Mouse (Mus musculus): Measurements from ENCODE around the gene Dck. TPM values are rescaled to one million over a fixed set of nuclear protein-coding genes. Genes with fewer than 3 reads are reported as not detected.

Dck gene
- polyA plus RNA-seq, 1 experiment, result 4.2 TPM

- Histone ChIP-seq H3K27me3 (ENCODE audit: control insufficient read depth, insufficient read depth, insufficient read length) (peaks cover 18% of the 10 kb centered on the region), H3K4me3 (no peak overlapping the region), H3K79me2 (ENCODE audit: control insufficient read depth, insufficient read depth) (no peaks in the 10 kb centered on the region), H3K36me3 (ENCODE audit: control insufficient read depth, insufficient read depth) (no peaks in the 10 kb centered on the region), H3ac (ENCODE audit: control insufficient read depth, insufficient read length) (no peak overlapping the region), H3K4me2 (ENCODE audit: low read depth) (no peak overlapping the region)
- TF ChIP-seq TCF3 (IDR thresholded peaks at IDR 0.05; ENCODE audit: insufficient read length, low read depth) (no peak), MYOG (IDR thresholded peaks at IDR 0.05; ENCODE audit: control insufficient read depth in 1 of 3, insufficient read depth in 1 of 3, insufficient read length in 2 of 3, low read depth in 2 of 3) (no peak), CEBPB (IDR thresholded peaks at IDR 0.05; ENCODE audit: insufficient read depth, poor library complexity, severe bottlenecking) (no peak), USF1 (IDR thresholded peaks at IDR 0.05; ENCODE audit: low read depth) (no peak), REST (IDR thresholded peaks at IDR 0.05; ENCODE audit: insufficient read depth, insufficient read length) (no peak), E2F4 (IDR thresholded peaks at IDR 0.05; ENCODE audit: insufficient read depth) (no peak)
Measured at GRCm38 (mm10) chr5:88806278-88806677, 41.5 kb downstream of the Dck start.

- no peak overlapping the region for H3K4me3 ChIP-seq
- H3K27me3 ChIP-seq (ENCODE audit: control insufficient read depth, insufficient read depth, insufficient read length), result peaks cover 18% of the 10 kb centered on the region
- peak in 2 of 3 experiments; percentile 18 to 37 for TF ChIP-seq MYOG (IDR thresholded peaks at IDR 0.05; ENCODE audit: control insufficient read depth in 1 of 3, insufficient read depth in 1 of 3, insufficient read length in 2 of 3, low read depth in 2 of 3)
- TF ChIP-seq TCF3 (IDR thresholded peaks at IDR 0.05; ENCODE audit: insufficient read length, low read depth), result no peak
- TF ChIP-seq MYOD1 (IDR thresholded peaks at IDR 0.05; ENCODE audit: control insufficient read depth in 1 of 3, insufficient read length in 2 of 3, low read depth in 2 of 3), result peak in 2 of 3 experiments; percentile 25 to 27
- no peaks in the 10 kb centered on the region for H3K79me2 ChIP-seq (ENCODE audit: control insufficient read depth, insufficient read depth)
- no peak overlapping the region for H3K4me2 ChIP-seq (ENCODE audit: low read depth)
- no peak overlapping the region for H3ac ChIP-seq (ENCODE audit: control insufficient read depth, insufficient read length)
- no peaks in the 10 kb centered on the region for H3K36me3 ChIP-seq (ENCODE audit: control insufficient read depth, insufficient read depth)
Measured at GRCm38 (mm10) chr5:88807342-88807741, 42.5 kb downstream of the Dck start.

GRCm38 (mm10) chr5:88813188-88813587 is 48.4 kb downstream of the Dck start:
- TF ChIP-seq SRF (IDR thresholded peaks at IDR 0.05; ENCODE audit: control insufficient read depth, insufficient read length, low read depth) (no peak), POLR2AphosphoS2 (IDR thresholded peaks at IDR 0.05; ENCODE audit: insufficient read length, low read depth) (no peak), TCF12 (IDR thresholded peaks at IDR 0.05; ENCODE audit: insufficient read depth, poor library complexity, severe bottlenecking) (no peak), MAX (IDR thresholded peaks at IDR 0.05; ENCODE audit: low read depth) (no peak), POLR2A (IDR thresholded peaks at IDR 0.05; ENCODE audit: insufficient read length, low read depth) (no peak)
- Histone ChIP-seq H3K4me2 (ENCODE audit: low read depth) (no peak overlapping the region), H3K36me3 (ENCODE audit: control insufficient read depth, insufficient read depth) (no peaks in the 10 kb centered on the region), H3ac (ENCODE audit: control insufficient read depth, insufficient read length) (no peak overlapping the region), H3K4me3 (no peak overlapping the region), H3K27me3 (ENCODE audit: control insufficient read depth, insufficient read depth, insufficient read length) (no peaks in the 10 kb centered on the region), H3K79me2 (ENCODE audit: control insufficient read depth, insufficient read depth) (no peaks in the 10 kb centered on the region)

- no peak for TF ChIP-seq POLR2AphosphoS2 (IDR thresholded peaks at IDR 0.05; ENCODE audit: insufficient read length, low read depth)
- no peak for TF ChIP-seq E2F4 (IDR thresholded peaks at IDR 0.05; ENCODE audit: insufficient read depth)
- no peak for TF ChIP-seq TCF3 (IDR thresholded peaks at IDR 0.05; ENCODE audit: insufficient read length, low read depth)
- TF ChIP-seq MYOD1 (IDR thresholded peaks at IDR 0.05; ENCODE audit: control insufficient read depth in 1 of 3, insufficient read length in 2 of 3, low read depth in 2 of 3), result no peak
- no peak for TF ChIP-seq TCF12 (IDR thresholded peaks at IDR 0.05; ENCODE audit: insufficient read depth, poor library complexity, severe bottlenecking)
- no peak for TF ChIP-seq MAX (IDR thresholded peaks at IDR 0.05; ENCODE audit: low read depth)
- no peak for TF ChIP-seq REST (IDR thresholded peaks at IDR 0.05; ENCODE audit: insufficient read depth, insufficient read length)
- Histone ChIP-seq H3K79me2 (ENCODE audit: control insufficient read depth, insufficient read depth) (no peaks in the 10 kb centered on the region), H3K36me3 (ENCODE audit: control insufficient read depth, insufficient read depth) (no peaks in the 10 kb centered on the region), H3ac (ENCODE audit: control insufficient read depth, insufficient read length) (no peak overlapping the region), H3K4me3 (no peak overlapping the region), H3K4me2 (ENCODE audit: low read depth) (no peak overlapping the region), H3K27me3 (ENCODE audit: control insufficient read depth, insufficient read depth, insufficient read length) (no peaks in the 10 kb centered on the region)
Measured at GRCm38 (mm10) chr5:88814552-88814951, 49.8 kb downstream of the Dck start.

GRCm38 (mm10) chr5:88821542-88821941 is 56.7 kb downstream of the Dck start:
- Histone ChIP-seq H3K79me2 (ENCODE audit: control insufficient read depth, insufficient read depth) (no peaks in the 10 kb centered on the region), H3K4me2 (ENCODE audit: low read depth) (no peak overlapping the region), H3ac (ENCODE audit: control insufficient read depth, insufficient read length) (no peak overlapping the region), H3K4me3 (no peak overlapping the region), H3K27me3 (ENCODE audit: control insufficient read depth, insufficient read depth, insufficient read length) (no peaks in the 10 kb centered on the region), H3K36me3 (ENCODE audit: control insufficient read depth, insufficient read depth) (no peaks in the 10 kb centered on the region)
- TF ChIP-seq TCF3 (IDR thresholded peaks at IDR 0.05; ENCODE audit: insufficient read length, low read depth) (no peak), POLR2A (IDR thresholded peaks at IDR 0.05; ENCODE audit: insufficient read length, low read depth) (no peak), USF1 (IDR thresholded peaks at IDR 0.05; ENCODE audit: low read depth) (no peak), MYOD1 (IDR thresholded peaks at IDR 0.05; ENCODE audit: control insufficient read depth in 1 of 3, insufficient read length in 2 of 3, low read depth in 2 of 3) (no peak), CEBPB (IDR thresholded peaks at IDR 0.05; ENCODE audit: insufficient read depth, poor library complexity, severe bottlenecking) (no peak), MYOG (IDR thresholded peaks at IDR 0.05; ENCODE audit: control insufficient read depth in 1 of 3, insufficient read depth in 1 of 3, insufficient read length in 2 of 3, low read depth in 2 of 3) (no peak), TCF12 (IDR thresholded peaks at IDR 0.05; ENCODE audit: insufficient read depth, poor library complexity, severe bottlenecking) (no peak), SRF (IDR thresholded peaks at IDR 0.05; ENCODE audit: control insufficient read depth, insufficient read length, low read depth) (no peak), E2F4 (IDR thresholded peaks at IDR 0.05; ENCODE audit: insufficient read depth) (no peak), POLR2AphosphoS2 (IDR thresholded peaks at IDR 0.05; ENCODE audit: insufficient read length, low read depth) (no peak), REST (IDR thresholded peaks at IDR 0.05; ENCODE audit: insufficient read depth, insufficient read length) (no peak), MAX (IDR thresholded peaks at IDR 0.05; ENCODE audit: low read depth) (no peak)
